Mouse (Mus musculus) bone marrow macrophage, adult 2 months (primary cell): ENCODE data around the gene Tmem189. TPM values are rescaled to one million over a fixed set of nuclear protein-coding genes. Genes with fewer than 3 reads are reported as not detected.
"Not testable (repeated sequence)": the region's sequence is repeated elsewhere in the genome, so short reads cannot be mapped to it uniquely, and the experiment has no call there.

Source experiments
- H3K27ac ChIP-seq: 2 replicates; pipeline ENCODE4 v1.5.1; 2012; ENCODE audit warnings: low read depth, low read length; ENCODE audit not compliant: insufficient read depth
- H3K4me1 ChIP-seq: 2 replicates; pipeline ENCODE4 v1.6.1; 2012; ENCODE audit warnings: low read length; ENCODE audit not compliant: control insufficient read depth, insufficient read depth
- H3K4me3 ChIP-seq: 2 replicates; pipeline ENCODE4 v1.5.1; 2012; ENCODE audit warnings: mild to moderate bottlenecking, low read length, moderate library complexity; ENCODE audit not compliant: insufficient read depth
- CTCF ChIP-seq: IDR thresholded peaks from 2 replicates; pipeline ENCODE4 v1.5.1; 2012; ENCODE audit warnings: low read depth, mild to moderate bottlenecking, low read length, moderate library complexity
- POLR2A ChIP-seq: IDR thresholded peaks from 2 replicates; pipeline ENCODE4 v1.6.1; 2012; ENCODE audit warnings: mild to moderate bottlenecking, low read depth, low read length, borderline replicate concordance
- polyA plus RNA-seq: library from polyadenylated mRNA; stranded (reverse); fragments of >200 nt; gene quantifications from 2 replicates; pipeline ENCODE4 v1.2.4, GENCODE M21; 2012; ENCODE audit not compliant: missing spikeins, insufficient read depth, insufficient read length

Gene Tmem189
- polyA plus RNA-seq, 1 experiment, result 138 TPM

DNA sequence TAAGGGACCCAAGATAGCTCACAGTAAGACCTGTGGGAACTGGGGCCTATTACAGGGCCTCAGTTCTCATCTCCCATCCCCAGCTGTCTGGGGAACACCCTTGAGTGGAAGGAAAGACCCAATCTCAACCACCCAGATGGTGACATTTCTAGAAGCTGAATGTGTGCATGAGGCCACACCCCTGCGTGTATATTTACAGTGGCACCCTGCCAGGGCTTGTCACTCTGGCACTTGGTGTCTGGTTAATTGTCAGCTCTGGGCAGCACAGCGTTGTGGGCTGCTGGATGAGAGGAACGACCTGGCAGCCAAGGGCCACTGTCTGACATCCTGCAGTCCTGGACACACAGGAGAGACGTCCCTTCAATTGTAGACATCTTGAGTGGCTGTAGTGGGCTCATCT is 60.8 kb downstream of the Tmem189 start:
- TF ChIP-seq CTCF, result no peak
- no peak for TF ChIP-seq POLR2A
- Histone ChIP-seq H3K27ac (no peak overlapping the region), H3K4me3 (no peak overlapping the region), H3K4me1 (peaks cover 38% of the 10 kb centered on the region)

DNA sequence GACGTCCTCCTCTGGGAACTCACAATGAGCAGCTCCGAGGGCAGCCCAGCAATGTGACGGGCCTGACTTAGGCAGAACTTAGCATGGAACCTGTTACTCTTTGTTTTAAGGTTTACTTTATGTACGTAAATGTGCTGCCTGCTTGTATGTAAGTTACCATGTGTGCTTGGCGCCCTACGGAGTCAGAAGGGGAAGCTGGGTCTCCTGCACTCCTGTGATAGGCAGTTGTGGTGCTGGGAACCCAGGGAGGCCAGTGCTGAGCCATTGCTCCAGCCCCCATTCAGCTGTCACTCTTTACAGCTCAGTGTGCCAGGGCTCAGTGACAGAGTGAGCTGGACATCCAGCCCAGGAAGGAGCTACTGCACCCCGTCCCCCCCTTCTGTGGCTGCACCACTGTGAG is 62.6 kb downstream of the Tmem189 start:
- Histone ChIP-seq H3K4me1 (peaks cover 31% of the 10 kb centered on the region), H3K4me3 (no peak overlapping the region), H3K27ac (no peak overlapping the region)
- TF ChIP-seq POLR2A, result no peak
- TF ChIP-seq CTCF, result no peak

- Histone ChIP-seq H3K4me1 (peaks cover 40% of the 10 kb centered on the region), H3K4me3 (no peak overlapping the region), H3K27ac (no peak overlapping the region)
- TF ChIP-seq CTCF, result no peak
- TF ChIP-seq POLR2A, result no peak
Measured at GRCm38 (mm10) chr2:167625670-167626069, 64.0 kb downstream of the Tmem189 start.

GRCm38 (mm10) chr2:167624368-167625075 is 65.1 kb downstream of the Tmem189 start:
- H3K27ac ChIP-seq, result no peak overlapping the region

DNA sequence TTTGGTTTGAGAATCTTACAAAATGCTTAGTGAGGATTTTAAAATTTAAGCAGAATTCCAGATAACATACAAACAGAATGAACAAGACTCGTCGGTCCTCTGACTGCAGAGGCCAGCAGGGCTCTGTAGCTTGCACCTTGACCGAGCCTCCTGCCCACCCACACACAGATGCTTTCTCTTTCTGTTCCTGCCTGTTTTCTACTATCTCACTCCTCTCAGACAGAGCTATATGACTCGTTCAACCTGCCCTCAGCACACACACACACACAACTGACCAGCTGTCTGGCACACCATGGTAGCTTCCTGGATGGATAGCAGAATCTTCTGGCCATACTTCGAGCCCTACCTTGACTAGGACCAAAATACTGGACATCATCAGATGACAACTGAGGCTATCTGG is 66.7 kb downstream of the Tmem189 start:
- H3K27ac ChIP-seq, result no peak overlapping the region
- H3K4me3 ChIP-seq, result no peak overlapping the region
- peaks cover 24% of the 10 kb centered on the region for H3K4me1 ChIP-seq
- TF ChIP-seq POLR2A, result no peak
- TF ChIP-seq CTCF, result no peak

More at GRCm38 (mm10) chr2:167624368-167625075, 65.1 kb downstream of the Tmem189 start:
- no peak overlapping the region for H3K4me3 ChIP-seq
- peaks cover 29% of the 10 kb centered on the region for H3K4me1 ChIP-seq
- TF ChIP-seq CTCF (no peak), POLR2A (no peak)

DNA sequence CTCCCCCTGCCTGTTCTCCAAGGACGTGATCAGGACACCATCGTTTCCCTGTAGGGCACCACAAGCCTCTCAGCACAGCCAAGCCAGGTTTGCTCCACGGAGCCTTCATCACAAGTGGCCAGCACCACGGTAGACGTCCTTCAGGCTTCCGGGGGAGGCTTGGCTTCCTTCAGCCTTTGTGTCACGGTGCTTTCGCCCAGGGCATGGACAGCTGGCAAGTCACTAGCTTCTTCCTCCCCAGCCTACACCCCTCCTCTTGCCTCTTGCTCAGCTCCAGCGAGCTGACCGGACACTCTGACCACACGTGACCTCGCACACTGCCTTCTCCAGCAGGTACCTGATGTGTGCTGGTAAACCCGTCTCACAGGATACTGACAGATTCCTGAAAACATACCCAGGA is 67.3 kb downstream of the Tmem189 start:
- TF ChIP-seq POLR2A, result no peak
- H3K4me3 ChIP-seq, result no peak overlapping the region
- peaks cover 22% of the 10 kb centered on the region for H3K4me1 ChIP-seq
- no peak overlapping the region for H3K27ac ChIP-seq

- Histone ChIP-seq H3K27ac (no peak overlapping the region), H3K4me3 (no peak overlapping the region)
- TF ChIP-seq CTCF (no peak), POLR2A (no peak)
Measured at GRCm38 (mm10) chr2:167621255-167622087, 68.2 kb downstream of the Tmem189 start.

GRCm38 (mm10) chr2:167617472-167617871 is 72.2 kb downstream of the Tmem189 start:
- Histone ChIP-seq H3K27ac (no peak overlapping the region), H3K4me1 (peaks cover 16% of the 10 kb centered on the region), H3K4me3 (no peak overlapping the region)
- TF ChIP-seq CTCF, result no peak
- no peak for TF ChIP-seq POLR2A

More at GRCm38 (mm10) chr2:167621255-167622087, 68.2 kb downstream of the Tmem189 start:
- H3K4me1 ChIP-seq, result peaks cover 20% of the 10 kb centered on the region

DNA sequence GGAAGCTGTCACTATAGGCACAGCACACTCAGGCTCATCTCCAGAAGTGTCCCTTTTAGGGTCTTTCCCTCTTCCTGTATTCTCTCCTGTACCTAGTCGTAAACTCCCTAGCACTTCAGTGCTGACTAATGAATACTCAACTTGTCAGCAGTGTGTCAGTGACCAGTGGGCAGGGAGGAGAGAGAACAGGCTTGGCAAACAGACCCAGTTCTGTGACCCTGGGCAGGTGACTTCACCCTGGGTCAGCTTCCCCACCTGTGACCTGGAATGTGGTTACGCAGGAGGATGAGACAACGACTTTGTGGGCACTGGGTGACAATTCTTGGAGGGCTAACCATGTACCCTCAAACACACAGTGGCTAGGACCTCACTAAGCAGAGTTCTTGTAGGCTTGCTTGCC is 72.6 kb downstream of the Tmem189 start:
- H3K4me3 ChIP-seq, result no peak overlapping the region
- TF ChIP-seq POLR2A (no peak), CTCF (no peak)
- H3K4me1 ChIP-seq, result peaks cover 12% of the 10 kb centered on the region
- no peak overlapping the region for H3K27ac ChIP-seq

DNA sequence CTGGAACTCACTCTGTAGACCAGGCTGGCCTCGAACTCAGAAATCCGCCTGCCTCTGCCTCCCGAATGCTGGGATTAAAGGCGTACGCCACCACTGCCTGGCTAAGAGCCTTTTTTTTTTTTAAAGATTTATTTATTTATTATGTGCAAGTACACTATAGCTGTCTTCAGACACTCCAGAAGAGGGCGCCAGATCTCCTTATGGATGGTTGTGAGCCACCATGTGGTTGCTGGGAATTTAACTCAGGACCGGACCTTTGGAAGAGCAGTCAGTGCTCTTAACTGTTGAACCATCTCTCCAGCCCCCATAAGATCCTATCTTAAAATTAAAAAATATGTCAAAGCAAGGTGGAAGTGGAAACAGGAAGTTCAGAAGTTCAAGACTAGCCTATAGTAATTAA is 76.3 kb downstream of the Tmem189 start:
- not testable (repeated sequence) for H3K4me3 ChIP-seq, H3K4me1 ChIP-seq, H3K27ac ChIP-seq
